11 mouse cellular contexts compared by ENCODE assay signal in genomic region chr5:137440216-137440855, GRCm38 (mm10).
DNase-seq lines count a peak whose midpoint lies in the region; ATAC-seq lines count a peak whose summit lies in the region.
"Had no signal": no experiment of that assay in that cellular context is flagged by ENCODE, and none has a peak within 500 bp of the region (broad histone marks: within the 10 kb centered on the region; RNA-seq: fewer than 3 reads in every experiment).

No protein-coding gene starts in this region.

- peak; percentile 79 for DNase-seq in 3T3-L1 (ENCODE audit: low read depth, low spot score)
- DNase-seq in MN1 (ENCODE audit: low spot score): peak; percentile 68
- DNase-seq in brain, adult 2 months (ENCODE audit: low read depth, low spot score): peak; percentile 43
- DNase-seq in lung, postnatal 14 days: peak; percentile 28
- DNase-seq in urinary bladder, postnatal 4 days (ENCODE audit: low spot score in 2 of 2): no peak
- DNase-seq in natural killer cell, adult 2 months (ENCODE audit: low spot score in 2 of 2): no peak
- DNase-seq: heart, adult 11 months; heart, postnatal 10 days; right cerebral cortex, postnatal 4 days; thymus, postnatal 14 days had no signal

- no peak for ATAC-seq in frontal cortex, adult (ENCODE audit: low TSS enrichment)

Comparison
In these comparisons a context has a peak if more than half of its experiments do, and no peak if none do; other contexts are left out.
1. DNase-seq: peak in 3T3-L1 (single experiment), MN1 (single experiment), brain, adult 2 months (single experiment) and lung, postnatal 14 days (single experiment); none in urinary bladder, postnatal 4 days (0 of 2) and natural killer cell, adult 2 months (0 of 2).